Mouse (Mus musculus) MEL (cell line): ENCODE measurements at regions not wholly inside any gene's neighbourhood (a gene's known extent, or its start where the extent isn't known, plus 50 kb on each side); places are given as distances from the start of the nearest gene placed in this dataset.

Source experiments
- DNase-seq: peaks from one replicate; pipeline ENCODE4 v3.0.0; 2011; ENCODE audit warnings: low read depth, low spot score
- H3K27ac ChIP-seq: 2 replicates; pipeline ENCODE4 v1.5.1; 2012; ENCODE audit warnings: low read depth, mild to moderate bottlenecking, control low read depth, low read length, moderate library complexity; ENCODE audit not compliant: control insufficient read depth
- H3K27me3 ChIP-seq, 2 experiments: fragments of 150-350 bp in 1 of 2; sonication (generic) in 1 of 2; 2 replicates each; pipeline ENCODE4 v1.6.1; 2012; ENCODE audit warnings: low read length in 2 of 2, mild to moderate bottlenecking in 2 of 2, improper control_type of control experiment in 1 of 2, moderate library complexity in 1 of 2; ENCODE audit not compliant: insufficient read depth in 2 of 2, control insufficient read depth in 1 of 2
- H3K36me3 ChIP-seq, 2 experiments: 2 replicates each; pipeline ENCODE4 v1.6.1; 2012 to 2014; ENCODE audit warnings: low read length in 2 of 2, improper control_type of control experiment in 1 of 2, inconsistent platforms in 1 of 2, mild to moderate bottlenecking in 1 of 2; ENCODE audit not compliant: insufficient read depth in 2 of 2, control insufficient read depth in 1 of 2
- H3K4me1 ChIP-seq, 2 experiments: fragments of 150-350 bp in 1 of 2; sonication (generic) in 1 of 2; 2 replicates each; pipeline ENCODE4 v1.6.1; 2012; ENCODE audit warnings: low read length in 2 of 2, improper control_type of control experiment in 1 of 2, mild to moderate bottlenecking in 1 of 2; ENCODE audit not compliant: insufficient read depth in 2 of 2, control insufficient read depth in 1 of 2
- H3K4me3 ChIP-seq, 2 experiments: fragments of 150-350 bp in 1 of 2; sonication (generic) in 1 of 2; 2 replicates each; pipeline ENCODE4 v1.5.1; 2012; ENCODE audit warnings: low read depth in 2 of 2, low read length in 2 of 2, mild to moderate bottlenecking in 2 of 2, moderate library complexity in 2 of 2, control low read depth in 1 of 2, improper control_type of control experiment in 1 of 2; ENCODE audit not compliant: control insufficient read depth in 1 of 2, insufficient read depth in 1 of 2
- H3K79me2 ChIP-seq: 2 replicates; pipeline ENCODE4 v1.6.1; 2012; ENCODE audit warnings: mild to moderate bottlenecking, low read length, moderate library complexity; ENCODE audit not compliant: control insufficient read depth, poor library complexity, insufficient read depth
- H3K9ac ChIP-seq: 2 replicates; pipeline ENCODE4 v1.6.1; 2012; ENCODE audit warnings: low read depth, mild to moderate bottlenecking, control low read depth, low read length, moderate library complexity; ENCODE audit not compliant: control insufficient read depth, poor library complexity, severe bottlenecking
- H3K9me3 ChIP-seq: fragments of 150-350 bp; sonication (generic); replicated peaks from 2 replicates; pipeline ENCODE4 v1.6.1; 2012; ENCODE audit warnings: mild to moderate bottlenecking, low read length, improper control_type of control experiment, moderate library complexity; ENCODE audit not compliant: insufficient read depth
- CHD1 ChIP-seq: IDR thresholded peaks from 2 replicates; pipeline ENCODE4 v1.6.1; 2012; ENCODE audit warnings: low read depth, mild to moderate bottlenecking, inconsistent platforms, low read length, improper control_type of control experiment
- CHD2 ChIP-seq: IDR thresholded peaks from 2 replicates; pipeline ENCODE4 v1.6.1; 2011; ENCODE audit warnings: low read length, improper control_type of control experiment
- CTCF ChIP-seq, 3 experiments: IDR thresholded peaks in 2 of 3; conservative IDR thresholded peaks in 1 of 3; 2 replicates each; pipeline ENCODE4 v1.5.1; 2011 to 2012; ENCODE audit warnings: low read length in 3 of 3, low read depth in 2 of 3, mild to moderate bottlenecking in 2 of 3, improper control_type of control experiment in 1 of 3, inconsistent platforms in 1 of 3, mixed read lengths in 1 of 3, moderate library complexity in 1 of 3; ENCODE audit not compliant: control insufficient read depth in 1 of 3, insufficient read depth in 1 of 3, poor library complexity in 1 of 3, severe bottlenecking in 1 of 3
- E2F4 ChIP-seq: IDR thresholded peaks from 2 replicates; pipeline ENCODE4 v1.6.1; 2011; ENCODE audit warnings: low read depth, low read length, improper control_type of control experiment, borderline replicate concordance
- GABPA ChIP-seq: IDR thresholded peaks from 2 replicates; pipeline ENCODE4 v1.6.1; 2012; ENCODE audit warnings: low read depth, mild to moderate bottlenecking, inconsistent platforms, low read length, improper control_type of control experiment, moderate library complexity
- HCFC1 ChIP-seq: IDR thresholded peaks from 2 replicates; pipeline ENCODE4 v1.6.1; 2012; ENCODE audit warnings: low read depth, mild to moderate bottlenecking, inconsistent platforms, low read length, improper control_type of control experiment, moderate library complexity
- MXI1 ChIP-seq: IDR thresholded peaks from 2 replicates; pipeline ENCODE4 v1.6.1; 2011; ENCODE audit warnings: mild to moderate bottlenecking, low read depth, low read length, improper control_type of control experiment
- MYC ChIP-seq: IDR thresholded peaks from 2 replicates; pipeline ENCODE4 v1.6.1; 2011; ENCODE audit warnings: low read depth, mild to moderate bottlenecking, low read length, improper control_type of control experiment, moderate library complexity
- NRF1 ChIP-seq: IDR thresholded peaks from 2 replicates; pipeline ENCODE4 v1.6.1; 2014; ENCODE audit warnings: low read depth, mild to moderate bottlenecking, inconsistent platforms, low read length, improper control_type of control experiment, moderate library complexity; ENCODE audit not compliant: poor library complexity, insufficient read depth, severe bottlenecking
- POLR2A ChIP-seq, 2 experiments: IDR thresholded peaks; 2 replicates each; pipeline ENCODE4 v1.6.1; 2011 to 2012; ENCODE audit warnings: low read length in 2 of 2, mild to moderate bottlenecking in 2 of 2, control low read depth in 1 of 2, improper control_type of control experiment in 1 of 2, low read depth in 1 of 2, moderate library complexity in 1 of 2; ENCODE audit not compliant: control insufficient read depth in 1 of 2, insufficient read depth in 1 of 2, poor library complexity in 1 of 2
- POLR2AphosphoS2 ChIP-seq: IDR thresholded peaks from 2 replicates; pipeline ENCODE4 v1.6.1; 2011; ENCODE audit warnings: low read length, improper control_type of control experiment
- POLR2AphosphoS5 ChIP-seq: IDR thresholded peaks from 2 replicates; pipeline ENCODE4 v1.6.1; 2012; ENCODE audit warnings: low read depth, borderline replicate concordance, mild to moderate bottlenecking, inconsistent platforms, low read length, moderate library complexity, mixed read lengths
- SIN3A ChIP-seq: IDR thresholded peaks from 2 replicates; pipeline ENCODE4 v1.6.1; 2012; ENCODE audit warnings: low read length, improper control_type of control experiment, inconsistent platforms
- ZKSCAN1 ChIP-seq: IDR thresholded peaks from 2 replicates; pipeline ENCODE4 v1.6.1; 2012; ENCODE audit warnings: low read depth, mild to moderate bottlenecking, inconsistent platforms, low read length, improper control_type of control experiment, moderate library complexity

DNA sequence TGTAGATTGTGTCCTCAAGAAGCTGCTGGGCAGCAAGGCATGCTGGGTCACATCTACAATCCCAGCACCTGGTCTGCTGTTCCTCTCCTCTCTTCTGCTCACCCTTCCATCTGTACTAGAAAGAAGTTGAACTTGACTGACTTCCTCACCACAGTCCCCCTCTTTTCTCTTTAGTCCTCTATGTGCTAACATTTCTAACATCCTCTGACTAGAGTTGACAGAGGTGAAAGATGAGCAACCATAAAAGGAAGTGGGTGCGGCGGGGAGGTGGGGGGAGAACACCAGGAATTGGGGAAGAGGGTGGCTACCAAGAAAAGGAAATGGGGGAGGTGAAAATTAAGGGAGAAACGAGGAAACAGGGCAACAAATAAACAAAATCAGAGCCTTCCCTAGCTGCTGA lies 319.3 kb downstream of the Insc start:
- DNase-seq: no peak
- Histone ChIP-seq H3K79me2 (no peaks in the 10 kb centered on the region), H3K4me1 (no peaks in the 10 kb centered on the region), H3K27ac (no peak overlapping the region), H3K9ac (no peak overlapping the region)
- TF ChIP-seq E2F4 (no peak), MYC (no peak), CHD2 (no peak), GABPA (no peak), SIN3A (no peak), ZKSCAN1 (no peak)
- TF ChIP-seq, all 39 proteins: peak for 0
- no peaks in the 10 kb centered on the region for H3K27me3 ChIP-seq
- no peak overlapping the region for H3K4me3 ChIP-seq
- no peaks in the 10 kb centered on the region for H3K9me3 ChIP-seq
- H3K36me3 ChIP-seq: no peaks in the 10 kb centered on the region

DNA sequence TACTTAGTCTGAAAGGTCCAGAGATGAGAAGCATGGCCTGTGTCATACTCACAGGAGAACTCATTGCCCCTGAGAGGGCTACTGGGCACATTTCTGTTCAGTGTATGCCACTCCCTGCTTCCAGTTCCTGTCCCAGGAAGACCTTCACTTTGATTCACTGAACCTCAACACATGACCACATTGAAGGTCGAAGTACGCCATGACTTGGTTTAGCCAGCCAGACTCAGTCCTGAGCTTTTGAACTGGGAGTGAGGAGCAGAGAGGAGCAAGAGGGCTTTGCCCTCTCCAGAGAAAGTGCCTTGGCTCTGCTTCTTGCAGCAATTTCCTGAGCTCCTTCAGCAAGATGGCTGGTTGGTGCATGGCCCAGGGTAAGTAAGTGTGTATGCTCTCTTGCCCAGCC lies 324.1 kb downstream of the Insc start:
- no peak for DNase-seq
- Histone ChIP-seq H3K27ac (no peak overlapping the region), H3K79me2 (no peaks in the 10 kb centered on the region), H3K27me3 (no peaks in the 10 kb centered on the region), H3K4me3 (no peak overlapping the region), H3K4me1 (no peaks in the 10 kb centered on the region), H3K36me3 (no peaks in the 10 kb centered on the region), H3K9ac (no peak overlapping the region), H3K9me3 (no peaks in the 10 kb centered on the region)
- TF ChIP-seq HCFC1 (no peak), CTCF (IDR thresholded peaks at IDR 0.05 in 2 of 3, conservative IDR thresholded peaks at IDR 0.05 in 1 of 3; ENCODE audit: control insufficient read depth in 1 of 3, insufficient read depth in 1 of 3, low read depth in 2 of 3, low read length in 3 of 3, poor library complexity in 1 of 3, severe bottlenecking in 1 of 3) (no peak), POLR2AphosphoS2 (no peak), POLR2AphosphoS5 (no peak), CHD1 (no peak), NRF1 (no peak), MXI1 (no peak)

DNA sequence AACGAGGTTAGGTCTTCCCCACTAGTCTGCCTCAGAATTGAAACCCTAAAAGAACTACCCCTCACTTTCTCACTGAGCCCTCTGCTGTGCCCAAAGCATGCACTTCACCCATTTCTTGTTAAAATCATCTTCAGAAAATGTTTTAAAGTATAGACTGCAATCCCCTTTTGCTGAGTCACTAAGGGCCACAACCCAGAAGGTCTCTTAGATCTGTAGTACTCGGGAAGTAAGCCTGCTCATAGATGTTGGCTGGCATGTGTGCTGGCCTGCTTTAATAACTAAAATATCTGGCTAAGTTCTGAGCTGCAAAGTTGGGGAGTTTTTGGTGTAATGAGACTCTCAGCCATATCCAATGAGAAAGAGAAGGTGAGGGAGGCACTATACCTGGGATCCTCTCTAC lies 329.9 kb downstream of the Insc start:
- no peak overlapping the region for H3K4me3 ChIP-seq
- no peak overlapping the region for H3K9ac ChIP-seq
- no peaks in the 10 kb centered on the region for H3K79me2 ChIP-seq
- TF ChIP-seq HCFC1: no peak
- TF ChIP-seq POLR2A (IDR thresholded peaks at IDR 0.05; ENCODE audit: control insufficient read depth in 1 of 2, insufficient read depth in 1 of 2, low read depth in 1 of 2, low read length in 2 of 2, poor library complexity in 1 of 2): no peak
- no peaks in the 10 kb centered on the region for H3K27me3 ChIP-seq
- H3K36me3 ChIP-seq: no peaks in the 10 kb centered on the region
- no peaks in the 10 kb centered on the region for H3K4me1 ChIP-seq
- H3K9me3 ChIP-seq: no peaks in the 10 kb centered on the region
- H3K27ac ChIP-seq: no peak overlapping the region
- no peak for DNase-seq
